ENCODE assay signal across 5 mouse cellular contexts in genomic region chr4:66122766-66123358, GRCm38 (mm10).
"Had no signal": no experiment of that assay in that cellular context is flagged by ENCODE, and none has a peak within 500 bp of the region (broad histone marks: within the 10 kb centered on the region; RNA-seq: fewer than 3 reads in every experiment).

No protein-coding gene starts in this region.

- DNase-seq: kidney, postnatal 25 days; left cerebral cortex, postnatal 4 days; lung, adult 18-20 months; lung, postnatal 36 days; right cerebral cortex, postnatal 14 days had no signal
